8 mouse cellular contexts compared by ENCODE assay signal in genomic region chr9:123845120-123845519, GRCm38 (mm10). TPM values are rescaled to one million over a fixed set of nuclear protein-coding genes. Genes with fewer than 3 reads are reported as not detected.
DNase-seq lines count a peak whose midpoint lies in the region; ATAC-seq and TF ChIP-seq lines count a peak whose summit lies in the region.

No protein-coding gene starts in this region.

- TF ChIP-seq CTCF in MEL (IDR thresholded peaks at IDR 0.05 in 2 of 3, conservative IDR thresholded peaks at IDR 0.05 in 1 of 3; ENCODE audit: control insufficient read depth in 1 of 3, insufficient read depth in 1 of 3, low read depth in 2 of 3, low read length in 3 of 3, poor library complexity in 1 of 3, severe bottlenecking in 1 of 3) = no peak

- no peak for TF ChIP-seq POLR2A in MEL (IDR thresholded peaks at IDR 0.05; ENCODE audit: control insufficient read depth in 1 of 2, insufficient read depth in 1 of 2, low read depth in 1 of 2, low read length in 2 of 2, poor library complexity in 1 of 2)

- ATAC-seq in liver, embryonic 12.5 days = peak; percentile 82
- no peak for ATAC-seq in kidney, embryonic 16.5 days (ENCODE audit: low FRiP score, low TSS enrichment)

- no peak overlapping the region for H3K9ac ChIP-seq in MEL (ENCODE audit: control insufficient read depth, low read depth, low read length, poor library complexity, severe bottlenecking)
- H3K9ac ChIP-seq in liver, embryonic 12.5 days = 0 out of 2 replicates have a peak overlapping the region, but pooled peaks have one; percentile 8
- no peak overlapping the region for H3K9ac ChIP-seq in kidney, embryonic 16.5 days (replicated peaks; ENCODE audit: low read length)

- no peaks in the 10 kb centered on the region for H3K79me2 ChIP-seq in MEL (ENCODE audit: control insufficient read depth, insufficient read depth, low read length, poor library complexity)

- H3K9me3 ChIP-seq in MEL (replicated peaks; ENCODE audit: insufficient read depth, low read length) = no peaks in the 10 kb centered on the region
- H3K9me3 ChIP-seq in liver, embryonic 12.5 days (replicated peaks) = no peaks in the 10 kb centered on the region
- H3K9me3 ChIP-seq in hindbrain, embryonic 10.5 days = no peaks in the 10 kb centered on the region
- no peaks in the 10 kb centered on the region for H3K9me3 ChIP-seq in kidney, embryonic 16.5 days (ENCODE audit: low read length)

- H3K4me1 ChIP-seq in MEL (ENCODE audit: control insufficient read depth in 1 of 2, insufficient read depth in 2 of 2, low read length in 2 of 2) = peaks cover 6 to 7% of the 10 kb centered on the region in 2 experiments
- H3K4me1 ChIP-seq in liver, embryonic 12.5 days = peaks cover 57% of the 10 kb centered on the region
- peaks cover 3% of the 10 kb centered on the region; the same call in 1 of the 2 replicates for H3K4me1 ChIP-seq in hindbrain, embryonic 10.5 days (replicated peaks)
- H3K4me1 ChIP-seq in kidney, embryonic 16.5 days (ENCODE audit: insufficient read depth, low read length) = peaks cover 2% of the 10 kb centered on the region; the same call in 1 of the 2 replicates

- no peaks in the 10 kb centered on the region for H3K27me3 ChIP-seq in MEL (ENCODE audit: control insufficient read depth in 1 of 2, insufficient read depth in 2 of 2, low read length in 2 of 2)
- H3K27me3 ChIP-seq in liver, embryonic 12.5 days (replicated peaks) = no peaks in the 10 kb centered on the region
- no peaks in the 10 kb centered on the region for H3K27me3 ChIP-seq in hindbrain, embryonic 10.5 days (ENCODE audit: insufficient read depth, poor library complexity, severe bottlenecking)
- H3K27me3 ChIP-seq in kidney, embryonic 16.5 days (ENCODE audit: insufficient read depth, low read length) = no peaks in the 10 kb centered on the region

- DNase-seq in adrenal gland, adult 2 months = peak; percentile 56
- no peak for DNase-seq in adrenal gland, postnatal 25 days
- DNase-seq in MEL (ENCODE audit: low read depth, low spot score) = peak; percentile 7
- DNase-seq in fibroblast of lung, adult 2 months (ENCODE audit: low read depth) = peak; percentile 49
- no peak for DNase-seq in right cerebral cortex, postnatal 25 days
- no peak for DNase-seq in hindbrain, embryonic 10.5 days (ENCODE audit: low spot score)

- no peak overlapping the region for H3K27ac ChIP-seq in MEL (ENCODE audit: control insufficient read depth, low read depth, low read length)
- H3K27ac ChIP-seq in liver, embryonic 12.5 days = peak overlapping the region; percentile 81
- H3K27ac ChIP-seq in hindbrain, embryonic 10.5 days = no peak overlapping the region
- H3K27ac ChIP-seq in kidney, embryonic 16.5 days (ENCODE audit: low read length) = no peak overlapping the region

- no peak for TF ChIP-seq RAD21 in MEL (IDR thresholded peaks at IDR 0.05; ENCODE audit: low read depth, low read length)

- WGBS in liver, embryonic 12.5 days (ENCODE audit: insufficient replicate concordance) = 10% methylated on average over 3 of the region's 3 CpGs
- 75% methylated on average over 3 of the region's 3 CpGs for WGBS in hindbrain, embryonic 10.5 days
- WGBS in kidney, embryonic 16.5 days = 63% methylated on average over 3 of the region's 3 CpGs

- no peak overlapping the region for H3K4me3 ChIP-seq in MEL (ENCODE audit: control insufficient read depth in 1 of 2, insufficient read depth in 1 of 2, low read depth in 2 of 2, low read length in 2 of 2)
- H3K4me3 ChIP-seq in liver, embryonic 12.5 days = no peak overlapping the region
- H3K4me3 ChIP-seq in hindbrain, embryonic 10.5 days = no peak overlapping the region
- no peak overlapping the region for H3K4me3 ChIP-seq in kidney, embryonic 16.5 days (ENCODE audit: low read length)

- TF ChIP-seq EP300 in MEL (IDR thresholded peaks at IDR 0.05; ENCODE audit: low read depth in 1 of 2, low read length in 2 of 2) = no peak

- peak overlapping the region; percentile 40 for H3K4me2 ChIP-seq in liver, embryonic 12.5 days
- H3K4me2 ChIP-seq in kidney, embryonic 16.5 days (replicated peaks; ENCODE audit: low read depth, low read length) = no peak overlapping the region

- H3K36me3 ChIP-seq in MEL (ENCODE audit: control insufficient read depth in 1 of 2, insufficient read depth in 2 of 2, low read length in 2 of 2) = peaks cover 0 to 23% of the 10 kb centered on the region in 2 experiments; a peak in 2 of 4 replicates
- peaks cover 35% of the 10 kb centered on the region for H3K36me3 ChIP-seq in liver, embryonic 12.5 days
- 0 out of 2 replicates have a peak, but pooled peaks cover 8% of the 10 kb centered on the region for H3K36me3 ChIP-seq in hindbrain, embryonic 10.5 days
- peaks cover 10% of the 10 kb centered on the region for H3K36me3 ChIP-seq in kidney, embryonic 16.5 days (ENCODE audit: insufficient read depth, low read length)

TF ChIP-seq in MEL, 35 proteins besides CTCF, POLR2A, EP300 and RAD21:
- TF ChIP-seq ZNF384 (IDR thresholded peaks at IDR 0.05; ENCODE audit: low read depth, low read length) (no peak), USF2 (IDR thresholded peaks at IDR 0.05; ENCODE audit: borderline replicate concordance in 1 of 2, insufficient read depth in 1 of 2, low read depth in 1 of 2, low read length in 2 of 2) (no peak), GATA1 (IDR thresholded peaks at IDR 0.05; ENCODE audit: low read depth, low read length) (no peak), NRF1 (IDR thresholded peaks at IDR 0.05; ENCODE audit: insufficient read depth, low read depth, low read length, poor library complexity, severe bottlenecking) (no peak), TAL1 (IDR thresholded peaks at IDR 0.05; ENCODE audit: low read length) (no peak), HCFC1 (IDR thresholded peaks at IDR 0.05; ENCODE audit: low read depth, low read length) (no peak)

RNA-seq across cellular contexts. Expression of gene Fyco1, which starts 6.6 kb away (rescaled TPM):
- total RNA-seq in adrenal gland, adult 2 months (2021) = 10 to 100 TPM; 37.1 to 41.1 TPM
- polyA plus RNA-seq in adrenal gland, adult 2 months (2012; rRNA removed) = 5.9 and 9.7 TPM in 2 replicates
- total RNA-seq in adrenal gland, postnatal 25 days (2021) = 45.6 and 65.1 TPM in 2 replicates
- total RNA-seq in MEL (2012; rRNA removed) = 1.2 and 1.6 TPM in 2 replicates
- polyA plus RNA-seq in MEL (2012; ENCODE audit: insufficient read depth in 1 of 2, insufficient read length in 2 of 2, low read depth in 1 of 2, low replicate concordance in 2 of 2, missing spikeins in 1 of 2) = 1 to 10 TPM in 1 of 2 experiments, not detected in 1; 2.7 TPM
- 5.4 and 5.6 TPM in 2 replicates for polyA plus RNA-seq in liver, embryonic 12.5 days (2016; fragmentation: Nextera tagmentation; extraction: Ambion mirVana)
- polyA plus RNA-seq in hindbrain, embryonic 10.5 days (2016; fragmentation: Nextera tagmentation; extraction: Ambion mirVana) = 8.5 and 9.4 TPM in 2 replicates
- polyA plus RNA-seq in kidney, embryonic 16.5 days (2015; fragmentation: Nextera tagmentation; extraction: Ambion mirVana) = 10.8 and 14.5 TPM in 2 replicates

RNA-seq across cellular contexts. Expression of gene Xcr1, which starts 16.7 kb away (rescaled TPM):
- under 1 TPM; 0.10 to 0.20 TPM for total RNA-seq in adrenal gland, adult 2 months (2021)
- polyA plus RNA-seq in adrenal gland, adult 2 months (2012; rRNA removed) = 0.08 and 0.10 TPM in 2 replicates
- 0.18 TPM in 1 of 2 replicates, not detected in the other for total RNA-seq in adrenal gland, postnatal 25 days (2021)
- total RNA-seq in MEL (2012; rRNA removed) = not detected in 2 replicates
- polyA plus RNA-seq in MEL (2012; ENCODE audit: insufficient read depth in 1 of 2, insufficient read length in 2 of 2, low read depth in 1 of 2, low replicate concordance in 2 of 2, missing spikeins in 1 of 2) = under 1 TPM in 1 of 2 experiments, not detected in 1; 0.01 TPM
- polyA plus RNA-seq in liver, embryonic 12.5 days (2016; fragmentation: Nextera tagmentation; extraction: Ambion mirVana) = not detected in 2 replicates
- 0.05 TPM in 1 of 2 replicates, not detected in the other for polyA plus RNA-seq in hindbrain, embryonic 10.5 days (2016; fragmentation: Nextera tagmentation; extraction: Ambion mirVana)
- not detected in 2 replicates for polyA plus RNA-seq in kidney, embryonic 16.5 days (2015; fragmentation: Nextera tagmentation; extraction: Ambion mirVana)

RNA-seq across cellular contexts. Expression of gene Cxcr6, which starts 38.8 kb away (rescaled TPM):
- total RNA-seq in adrenal gland, adult 2 months (2021) = under 1 TPM in 1 of 2 experiments, not detected in 1; 0.21 TPM
- 0.20 TPM in 1 of 2 replicates, not detected in the other for polyA plus RNA-seq in adrenal gland, adult 2 months (2012; rRNA removed)
- not detected in 2 replicates for total RNA-seq in adrenal gland, postnatal 25 days (2021)
- not detected in 2 replicates for total RNA-seq in MEL (2012; rRNA removed)
- polyA plus RNA-seq in MEL (2012; ENCODE audit: insufficient read depth in 1 of 2, insufficient read length in 2 of 2, low read depth in 1 of 2, low replicate concordance in 2 of 2, missing spikeins in 1 of 2) = under 1 TPM in 1 of 2 experiments, not detected in 1; 0.04 TPM
- polyA plus RNA-seq in liver, embryonic 12.5 days (2016; fragmentation: Nextera tagmentation; extraction: Ambion mirVana) = 0.06 and 0.13 TPM in 2 replicates
- 0.09 TPM in 1 of 2 replicates, not detected in the other for polyA plus RNA-seq in hindbrain, embryonic 10.5 days (2016; fragmentation: Nextera tagmentation; extraction: Ambion mirVana)
- polyA plus RNA-seq in kidney, embryonic 16.5 days (2015; fragmentation: Nextera tagmentation; extraction: Ambion mirVana) = 0.30 and 0.54 TPM in 2 replicates

Comparison
In these comparisons a context has a peak if more than half of its experiments do, and no peak if none do; other contexts are left out.
1. DNase-seq: peak in adrenal gland, adult 2 months (single experiment), MEL (single experiment) and fibroblast of lung, adult 2 months (single experiment); none in adrenal gland, postnatal 25 days (single experiment), right cerebral cortex, postnatal 25 days (single experiment) and hindbrain, embryonic 10.5 days (single experiment).